Mouse (Mus musculus) spleen, adult 2 months (tissue): ENCODE measurements around the gene Nup160. TPM values are rescaled to one million over a fixed set of nuclear protein-coding genes. Genes with fewer than 3 reads are reported as not detected.

Source experiments
- DNase-seq, 2 experiments: peaks; one replicate each; pipeline versions ENCODE4 v3.0.0 to v3.0.0-alpha.2; 2012 to 2021; ENCODE audit warnings: low spot score in 2 of 2, low read depth in 1 of 2
- H3K27ac ChIP-seq: fragments of 200-500 bp; 2 replicates; pipeline ENCODE4 v1.5.1; 2012; ENCODE audit warnings: low read length, inconsistent platforms; ENCODE audit not compliant: insufficient read depth
- H3K27me3 ChIP-seq: fragments of 200-500 bp; 2 replicates; pipeline ENCODE4 v1.6.1; 2012; ENCODE audit warnings: mild to moderate bottlenecking, moderate library complexity, low read length, inconsistent platforms; ENCODE audit not compliant: control insufficient read depth, insufficient read depth
- H3K36me3 ChIP-seq: fragments of 200-500 bp; 2 replicates; pipeline ENCODE4 v1.6.1; 2012; ENCODE audit warnings: mild to moderate bottlenecking, low read length, inconsistent platforms; ENCODE audit not compliant: control insufficient read depth, insufficient read depth
- H3K4me1 ChIP-seq: fragments of 200-500 bp; 2 replicates; pipeline ENCODE4 v1.6.1; 2011; ENCODE audit warnings: inconsistent platforms; ENCODE audit not compliant: control insufficient read depth, insufficient read depth, insufficient read length
- H3K4me3 ChIP-seq: fragments of 200-500 bp; 2 replicates; pipeline ENCODE4 v1.5.1; 2011; ENCODE audit warnings: mild to moderate bottlenecking, inconsistent platforms; ENCODE audit not compliant: insufficient read depth, insufficient read length; ENCODE audit errors: extremely low read depth
- CTCF ChIP-seq: fragments of 200-500 bp; IDR thresholded peaks from 2 replicates; pipeline ENCODE4 v1.5.1; 2011; ENCODE audit warnings: mild to moderate bottlenecking, inconsistent platforms; ENCODE audit not compliant: insufficient read depth, insufficient read length, insufficient replicate concordance; ENCODE audit errors: extremely low read depth
- POLR2A ChIP-seq: fragments of 200-500 bp; IDR thresholded peaks from 2 replicates; pipeline ENCODE4 v1.6.1; 2011; ENCODE audit warnings: low read depth, low read length, inconsistent platforms
- whole genome bisulfite sequencing: fragments of 180-500 bp; shearing (Covaris S2); methylation state at CpG from one replicate; pipeline ENCODE4 v1.1.7; 2018; 5-methylcytosine and 5-hydroxymethylcytosine counted together
- polyA plus RNA-seq: library from polyadenylated mRNA; depleted of rRNA; stranded (reverse); fragments of >200 nt; gene quantifications from 2 replicates; pipeline ENCODE4 v1.2.3, GENCODE M21; 2012

The Nup160 gene
- polyA plus RNA-seq, 1 experiment = 10.3 TPM

GRCm38 (mm10) chr2:90678256-90679060 lies 1.4 kb downstream of the Nup160 start:
- Histone ChIP-seq H3K27me3 (no peaks in the 10 kb centered on the region), H3K4me1 (peaks cover 10% of the 10 kb centered on the region), H3K36me3 (peaks cover 1% of the 10 kb centered on the region; the same call in 1 of the 2 replicates), H3K27ac (peak overlapping the region; percentile 95), H3K4me3 (peak overlapping the region; percentile 82)
- 37% methylated on average over 26 of the region's 26 CpGs for WGBS
- no peak for DNase-seq
- TF ChIP-seq CTCF (no peak), POLR2A (no peak)

DNA sequence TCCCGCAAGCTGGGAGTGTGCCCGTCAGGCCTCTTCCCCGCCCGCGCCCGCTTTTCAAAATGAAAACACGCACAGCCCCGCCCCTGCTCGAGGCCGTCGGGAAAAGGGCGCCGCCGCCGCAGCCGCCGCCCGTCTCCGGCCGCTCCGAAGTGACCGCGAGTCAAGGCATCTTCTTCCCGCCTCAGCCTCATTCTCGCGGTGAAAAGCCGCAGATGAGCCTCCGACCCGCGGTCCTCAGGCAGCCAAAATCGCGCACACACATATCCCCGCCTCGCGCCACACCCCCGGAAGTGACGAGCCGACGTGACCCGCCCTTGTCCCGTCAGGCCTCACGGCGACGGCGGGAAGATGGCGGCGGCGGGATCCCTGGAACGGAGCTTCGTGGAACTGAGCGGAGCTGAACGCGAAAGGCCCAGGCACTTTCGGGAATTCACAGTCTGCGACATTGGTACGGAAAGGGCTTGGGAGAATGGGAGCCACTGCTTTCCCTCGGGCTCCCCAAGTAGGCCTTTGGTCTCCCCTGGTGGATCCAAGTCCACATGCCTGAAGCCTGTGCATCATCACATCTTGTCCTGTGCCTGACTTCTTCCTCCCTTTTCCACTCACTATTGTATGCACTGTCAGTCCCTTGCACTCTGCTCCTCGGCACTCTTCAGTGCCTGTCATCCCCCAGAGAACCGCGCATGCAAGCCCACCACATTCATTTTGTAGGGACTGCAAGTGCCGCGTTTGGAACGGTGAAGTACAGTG lies 2.2 kb downstream of the Nup160 start:
- under 1% methylated on average over 63 of the region's 63 CpGs for WGBS
- peak overlapping the region; percentile 95 for H3K27ac ChIP-seq
- H3K27me3 ChIP-seq = no peaks in the 10 kb centered on the region
- H3K36me3 ChIP-seq = peaks cover 3% of the 10 kb centered on the region; the same call in 1 of the 2 replicates
- H3K4me1 ChIP-seq = peaks cover 10% of the 10 kb centered on the region
- peak; percentile 77 to 90 for DNase-seq
- peak overlapping the region; percentile 82 for H3K4me3 ChIP-seq
- peak; percentile 71 for TF ChIP-seq POLR2A
- 0 out of 2 replicates have a peak, but pooled peaks have one; percentile 1 for TF ChIP-seq CTCF

DNA sequence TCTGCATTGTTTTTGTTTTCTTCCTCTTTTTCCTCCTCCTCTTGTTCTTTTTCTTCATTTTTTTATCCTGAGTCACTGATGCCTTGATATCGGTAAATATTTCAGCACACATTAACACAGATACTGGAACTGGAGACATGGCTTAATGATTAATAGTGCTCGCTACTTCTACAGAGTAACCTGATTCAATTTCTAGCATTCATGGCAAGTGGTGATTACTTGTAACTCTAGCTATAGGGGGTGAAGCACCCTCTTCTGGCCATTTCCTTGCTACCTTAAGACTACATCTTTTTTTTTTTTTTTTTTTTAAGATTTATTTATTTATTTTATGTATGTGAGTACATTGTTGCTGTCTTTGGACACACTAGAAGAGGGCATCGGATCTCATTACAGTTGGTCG lies 23.9 kb downstream of the Nup160 start:
- Histone ChIP-seq H3K36me3 (peaks cover 46% of the 10 kb centered on the region), H3K4me1 (no peaks in the 10 kb centered on the region), H3K27me3 (no peaks in the 10 kb centered on the region), H3K27ac (no peak overlapping the region), H3K4me3 (no peak overlapping the region)
- WGBS = 94% methylated on average over 4 of the region's 4 CpGs
- peak in 1 of 2 experiments; percentile 15 for DNase-seq
- TF ChIP-seq POLR2A (no peak), CTCF (no peak)

- Histone ChIP-seq H3K27ac (no peak overlapping the region), H3K4me3 (no peak overlapping the region), H3K27me3 (no peaks in the 10 kb centered on the region), H3K36me3 (peaks cover 47% of the 10 kb centered on the region), H3K4me1 (no peaks in the 10 kb centered on the region)
- WGBS = 93% methylated on average over 1 of the region's 1 CpGs
- DNase-seq = no peak
- TF ChIP-seq POLR2A (no peak), CTCF (no peak)
Observed at GRCm38 (mm10) chr2:90708548-90708947, 31.5 kb downstream of the Nup160 start.

GRCm38 (mm10) chr2:90715555-90716092 lies 38.6 kb downstream of the Nup160 start:
- WGBS = 91% methylated on average over 7 of the region's 7 CpGs
- no peak overlapping the region for H3K27ac ChIP-seq
- TF ChIP-seq POLR2A (no peak), CTCF (no peak)
- no peak for DNase-seq
- no peaks in the 10 kb centered on the region for H3K27me3 ChIP-seq
- H3K4me1 ChIP-seq = no peaks in the 10 kb centered on the region
- no peak overlapping the region for H3K4me3 ChIP-seq
- H3K36me3 ChIP-seq = peaks cover 34% of the 10 kb centered on the region

- no peak for TF ChIP-seq CTCF
- TF ChIP-seq POLR2A = no peak
- Histone ChIP-seq H3K36me3 (peaks cover 26% of the 10 kb centered on the region), H3K27me3 (no peaks in the 10 kb centered on the region), H3K4me3 (no peak overlapping the region), H3K4me1 (no peaks in the 10 kb centered on the region), H3K27ac (no peak overlapping the region)
- no peak for DNase-seq
- WGBS = 98% methylated on average over 4 of the region's 4 CpGs
Observed at GRCm38 (mm10) chr2:90717366-90717765, 40.4 kb downstream of the Nup160 start.

- Histone ChIP-seq H3K27me3 (no peaks in the 10 kb centered on the region), H3K36me3 (peaks cover 28% of the 10 kb centered on the region), H3K27ac (no peak overlapping the region), H3K4me1 (no peaks in the 10 kb centered on the region), H3K4me3 (no peak overlapping the region)
- TF ChIP-seq CTCF = no peak
- no peak for TF ChIP-seq POLR2A
- no peak for DNase-seq
- WGBS = 96% methylated on average over 5 of the region's 5 CpGs
Observed at GRCm38 (mm10) chr2:90717948-90718347, 40.9 kb downstream of the Nup160 start.
